Mouse (Mus musculus): Measurements from ENCODE around the gene Macf1. TPM values are rescaled to one million over a fixed set of nuclear protein-coding genes. Genes with fewer than 3 reads are reported as not detected.

The Macf1 gene
- polyA plus RNA-seq, 1 experiment from 2014 or later = 75.7 TPM

- Histone ChIP-seq H3K27ac (ENCODE audit: low read length) (no peak overlapping the region), H3K36me3 (ENCODE audit: control insufficient read depth, insufficient read depth, low read length) (peaks cover 30% of the 10 kb centered on the region), H3K4me1 (ENCODE audit: control insufficient read depth, insufficient read depth, low read length) (no peaks in the 10 kb centered on the region), H3K9ac (ENCODE audit: low read depth, low read length) (no peak overlapping the region), H3K4me2 (ENCODE audit: low read length) (no peak overlapping the region), H3K27me3 (ENCODE audit: control insufficient read depth, insufficient read depth, low read depth, low read length) (no peaks in the 10 kb centered on the region), H3K9me3 (replicated peaks; ENCODE audit: control insufficient read depth, low read length, poor library complexity, severe bottlenecking) (no peaks in the 10 kb centered on the region), H3K4me3 (ENCODE audit: low read depth, low read length) (no peak overlapping the region)
- 41% methylated on average over 1 of the region's 1 CpGs for WGBS
- no peak for ATAC-seq
Measured at GRCm38 (mm10) chr4:123510201-123510600, 174.0 kb downstream of the Macf1 start.

GRCm38 (mm10) chr4:123489086-123489485 lies 195.1 kb downstream of the Macf1 start:
- Histone ChIP-seq H3K4me3 (ENCODE audit: low read depth, low read length) (no peak overlapping the region), H3K4me1 (ENCODE audit: control insufficient read depth, insufficient read depth, low read length) (no peaks in the 10 kb centered on the region), H3K9ac (ENCODE audit: low read depth, low read length) (no peak overlapping the region), H3K27ac (ENCODE audit: low read length) (no peak overlapping the region), H3K4me2 (ENCODE audit: low read length) (no peak overlapping the region), H3K27me3 (ENCODE audit: control insufficient read depth, insufficient read depth, low read depth, low read length) (no peaks in the 10 kb centered on the region), H3K9me3 (replicated peaks; ENCODE audit: control insufficient read depth, low read length, poor library complexity, severe bottlenecking) (no peaks in the 10 kb centered on the region), H3K36me3 (ENCODE audit: control insufficient read depth, insufficient read depth, low read length) (peaks cover 61% of the 10 kb centered on the region)
- ATAC-seq = no peak
- WGBS = 89% methylated on average over 3 of the region's 3 CpGs

DNA sequence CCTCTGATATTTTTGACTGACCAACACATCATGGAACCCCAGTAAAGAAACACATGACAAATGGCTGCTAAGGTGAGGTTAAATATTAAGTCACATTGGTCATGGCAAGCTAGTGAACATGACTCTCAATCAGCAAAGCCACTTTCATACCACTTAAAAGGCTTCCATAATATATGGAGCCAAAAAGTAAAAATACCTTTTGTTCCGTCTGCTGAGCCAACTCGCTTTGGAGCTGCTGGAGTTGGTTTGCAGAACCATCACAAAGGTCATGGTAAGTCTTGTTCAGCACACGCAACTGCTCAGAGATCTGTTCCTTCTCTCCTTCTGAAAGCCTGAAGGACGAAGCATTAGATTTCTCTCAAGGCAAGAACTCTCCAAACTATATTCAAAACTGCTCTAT lies 204.2 kb downstream of the Macf1 start:
- no peak overlapping the region for H3K4me2 ChIP-seq (ENCODE audit: low read length)
- H3K4me1 ChIP-seq (ENCODE audit: control insufficient read depth, insufficient read depth, low read length) = no peaks in the 10 kb centered on the region
- no peaks in the 10 kb centered on the region for H3K27me3 ChIP-seq (ENCODE audit: control insufficient read depth, insufficient read depth, low read depth, low read length)
- 94% methylated on average over 4 of the region's 4 CpGs for WGBS
- no peak overlapping the region for H3K27ac ChIP-seq (ENCODE audit: low read length)
- no peak for ATAC-seq
- H3K9ac ChIP-seq (ENCODE audit: low read depth, low read length) = no peak overlapping the region
- H3K9me3 ChIP-seq (replicated peaks; ENCODE audit: control insufficient read depth, low read length, poor library complexity, severe bottlenecking) = no peaks in the 10 kb centered on the region
- H3K36me3 ChIP-seq (ENCODE audit: control insufficient read depth, insufficient read depth, low read length) = peaks cover 52% of the 10 kb centered on the region
- no peak overlapping the region for H3K4me3 ChIP-seq (ENCODE audit: low read depth, low read length)

GRCm38 (mm10) chr4:123478655-123479433 lies 205.3 kb downstream of the Macf1 start:
- 79% methylated on average over 8 of the region's 8 CpGs for WGBS
- H3K4me3 ChIP-seq (ENCODE audit: low read depth, low read length) = no peak overlapping the region
- no peaks in the 10 kb centered on the region for H3K27me3 ChIP-seq (ENCODE audit: control insufficient read depth, insufficient read depth, low read depth, low read length)
- H3K9me3 ChIP-seq (replicated peaks; ENCODE audit: control insufficient read depth, low read length, poor library complexity, severe bottlenecking) = no peaks in the 10 kb centered on the region
- ATAC-seq = no peak
- H3K4me1 ChIP-seq (ENCODE audit: control insufficient read depth, insufficient read depth, low read length) = no peaks in the 10 kb centered on the region
- no peak overlapping the region; the same call in 1 of the 2 replicates for H3K27ac ChIP-seq (ENCODE audit: low read length)
- peaks cover 58% of the 10 kb centered on the region for H3K36me3 ChIP-seq (ENCODE audit: control insufficient read depth, insufficient read depth, low read length)
- H3K4me2 ChIP-seq (ENCODE audit: low read length) = no peak overlapping the region
- H3K9ac ChIP-seq (ENCODE audit: low read depth, low read length) = no peak overlapping the region

DNA sequence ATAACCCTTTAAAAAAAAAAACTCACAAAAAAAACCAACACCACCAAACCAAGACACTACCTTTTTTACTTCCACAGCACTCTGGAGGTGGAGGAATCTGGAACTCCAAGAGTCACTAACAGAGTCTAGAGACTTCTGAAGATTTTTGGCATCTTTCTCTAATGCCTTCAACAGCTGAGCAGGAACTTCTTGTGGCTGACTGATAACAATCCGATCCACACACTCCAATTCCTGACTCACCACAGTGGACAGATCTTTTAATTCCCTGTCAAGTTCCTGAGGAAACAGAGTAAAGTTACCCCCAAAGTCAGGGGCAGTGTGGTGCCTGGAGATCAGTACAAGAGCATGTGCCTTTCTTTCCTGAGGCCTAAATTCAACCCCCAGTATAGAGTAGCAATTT lies 218.4 kb downstream of the Macf1 start:
- no peaks in the 10 kb centered on the region for H3K4me1 ChIP-seq (ENCODE audit: control insufficient read depth, insufficient read depth, low read length)
- no peak overlapping the region for H3K4me2 ChIP-seq (ENCODE audit: low read length)
- H3K4me3 ChIP-seq (ENCODE audit: low read depth, low read length) = no peak overlapping the region
- no peaks in the 10 kb centered on the region for H3K27me3 ChIP-seq (ENCODE audit: control insufficient read depth, insufficient read depth, low read depth, low read length)
- no peak overlapping the region for H3K9ac ChIP-seq (ENCODE audit: low read depth, low read length)
- whole genome bisulfite sequencing = 94% methylated on average over 1 of the region's 1 CpGs
- H3K36me3 ChIP-seq (ENCODE audit: control insufficient read depth, insufficient read depth, low read length) = peaks cover 41% of the 10 kb centered on the region
- no peak overlapping the region for H3K27ac ChIP-seq (ENCODE audit: low read length)
- ATAC-seq = no peak
- H3K9me3 ChIP-seq (replicated peaks; ENCODE audit: control insufficient read depth, low read length, poor library complexity, severe bottlenecking) = no peaks in the 10 kb centered on the region

DNA sequence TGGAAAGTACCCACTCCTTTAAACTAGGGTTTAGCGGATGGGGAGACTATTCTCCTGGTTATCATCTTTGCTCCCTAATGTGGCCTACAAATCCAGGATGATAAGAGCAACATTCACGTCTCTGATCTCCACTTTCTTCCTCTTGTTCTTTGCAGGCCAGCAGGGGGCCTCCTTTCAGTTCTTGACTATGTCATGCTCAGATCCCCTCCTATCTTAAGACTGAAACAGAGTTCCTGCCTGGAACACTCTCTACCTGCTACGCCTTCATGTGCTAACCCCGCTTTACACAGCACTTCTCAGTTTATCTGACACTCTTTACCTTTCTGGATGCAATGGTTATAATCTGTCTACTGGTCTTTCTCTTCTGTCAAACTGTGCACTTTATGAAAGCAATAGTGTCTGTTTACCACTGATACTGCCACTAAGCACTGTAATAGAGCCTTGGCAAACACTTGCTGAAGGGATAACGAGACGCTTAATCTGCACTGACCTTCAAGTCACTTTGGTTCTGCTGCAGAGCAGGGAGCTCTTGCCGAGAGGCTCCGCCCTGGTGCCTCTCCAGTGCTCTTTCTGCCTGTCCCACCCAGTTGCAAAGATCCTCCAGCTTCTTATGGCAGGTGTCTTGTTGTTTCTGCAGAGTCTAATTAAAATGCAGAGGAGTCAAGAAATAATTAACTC lies 223.4 kb downstream of the Macf1 start:
- Histone ChIP-seq H3K27ac (ENCODE audit: low read length) (no peak overlapping the region), H3K4me2 (ENCODE audit: low read length) (no peak overlapping the region), H3K36me3 (ENCODE audit: control insufficient read depth, insufficient read depth, low read length) (peaks cover 59% of the 10 kb centered on the region), H3K9me3 (replicated peaks; ENCODE audit: control insufficient read depth, low read length, poor library complexity, severe bottlenecking) (no peaks in the 10 kb centered on the region), H3K27me3 (ENCODE audit: control insufficient read depth, insufficient read depth, low read depth, low read length) (no peaks in the 10 kb centered on the region), H3K4me3 (ENCODE audit: low read depth, low read length) (no peak overlapping the region), H3K9ac (ENCODE audit: low read depth, low read length) (no peak overlapping the region), H3K4me1 (ENCODE audit: control insufficient read depth, insufficient read depth, low read length) (no peaks in the 10 kb centered on the region)
- WGBS = 79% methylated on average over 8 of the region's 8 CpGs
- ATAC-seq = no peak

DNA sequence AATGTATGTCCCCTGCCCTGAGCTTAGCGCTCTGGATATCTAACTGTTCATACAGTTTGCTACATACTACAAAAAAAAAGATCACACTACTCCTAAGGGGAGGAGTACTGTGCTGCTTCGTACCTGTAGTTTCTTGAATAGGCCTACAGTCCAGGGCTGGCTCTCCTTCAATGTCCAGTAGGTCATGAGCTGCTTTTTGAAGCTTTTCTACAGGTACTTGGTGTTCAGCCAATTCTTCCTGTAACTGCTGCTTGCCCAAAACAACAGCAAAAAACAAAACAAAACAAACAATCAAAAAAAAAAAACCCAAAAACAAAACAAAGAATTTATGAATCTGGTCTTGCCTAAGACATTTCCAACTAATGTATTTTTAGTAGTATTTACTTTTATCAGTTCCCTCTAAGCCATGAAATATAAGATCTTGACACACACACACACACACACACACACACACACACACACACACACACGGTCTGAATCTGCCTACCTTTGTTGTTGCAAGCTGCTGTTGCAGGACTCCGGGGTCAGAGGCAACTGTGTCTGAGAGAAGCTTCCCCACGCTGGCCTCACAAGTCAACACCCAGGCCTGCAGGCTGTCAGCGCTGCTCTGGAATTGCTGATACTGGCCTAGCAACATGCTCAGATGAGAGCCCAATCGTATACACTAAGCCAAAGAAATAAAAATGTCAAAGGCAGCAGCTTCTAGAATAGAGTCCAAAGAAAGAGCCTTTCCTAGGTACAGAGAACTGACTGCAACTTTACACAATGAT lies 229.1 kb downstream of the Macf1 start:
- no peak overlapping the region for H3K4me3 ChIP-seq (ENCODE audit: low read depth, low read length)
- H3K9ac ChIP-seq (ENCODE audit: low read depth, low read length) = no peak overlapping the region
- ATAC-seq = no peak
- 85% methylated on average over 7 of the region's 7 CpGs for WGBS
- H3K27ac ChIP-seq (ENCODE audit: low read length) = no peak overlapping the region
- no peak overlapping the region for H3K4me2 ChIP-seq (ENCODE audit: low read length)
- H3K9me3 ChIP-seq (replicated peaks; ENCODE audit: control insufficient read depth, low read length, poor library complexity, severe bottlenecking) = no peaks in the 10 kb centered on the region
- H3K36me3 ChIP-seq (ENCODE audit: control insufficient read depth, insufficient read depth, low read length) = peaks cover 60% of the 10 kb centered on the region
- H3K27me3 ChIP-seq (ENCODE audit: control insufficient read depth, insufficient read depth, low read depth, low read length) = no peaks in the 10 kb centered on the region
- H3K4me1 ChIP-seq (ENCODE audit: control insufficient read depth, insufficient read depth, low read length) = no peaks in the 10 kb centered on the region

DNA sequence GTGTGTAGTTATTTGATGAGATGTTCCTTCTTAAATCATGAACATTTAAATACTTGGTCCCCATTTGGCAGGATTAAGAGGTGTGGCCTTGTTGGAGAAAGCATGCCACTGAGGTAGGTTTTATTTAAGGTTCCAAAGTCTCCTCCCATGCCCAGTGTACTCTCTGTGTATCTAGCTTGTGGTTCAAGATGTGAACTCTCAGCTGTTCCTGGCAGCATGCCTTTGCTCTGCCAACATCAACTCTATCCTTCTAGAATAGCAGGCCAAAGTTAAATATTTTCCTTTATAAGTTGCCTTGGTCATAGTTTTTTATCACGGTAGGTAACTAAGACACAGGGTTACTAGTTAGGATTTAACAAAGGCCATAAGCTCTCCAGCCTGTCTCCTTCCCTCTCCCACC lies 230.4 kb downstream of the Macf1 start:
- peaks cover 58% of the 10 kb centered on the region for H3K36me3 ChIP-seq (ENCODE audit: control insufficient read depth, insufficient read depth, low read length)
- H3K4me1 ChIP-seq (ENCODE audit: control insufficient read depth, insufficient read depth, low read length) = no peaks in the 10 kb centered on the region
- no peaks in the 10 kb centered on the region for H3K9me3 ChIP-seq (replicated peaks; ENCODE audit: control insufficient read depth, low read length, poor library complexity, severe bottlenecking)
- no peak overlapping the region for H3K4me2 ChIP-seq (ENCODE audit: low read length)
- H3K27me3 ChIP-seq (ENCODE audit: control insufficient read depth, insufficient read depth, low read depth, low read length) = no peaks in the 10 kb centered on the region
- no peak for ATAC-seq
- H3K4me3 ChIP-seq (ENCODE audit: low read depth, low read length) = no peak overlapping the region
- no peak overlapping the region for H3K9ac ChIP-seq (ENCODE audit: low read depth, low read length)
- 94% methylated on average over 1 of the region's 1 CpGs for WGBS
- no peak overlapping the region for H3K27ac ChIP-seq (ENCODE audit: low read length)

GRCm38 (mm10) chr4:123451991-123452390 lies 232.2 kb downstream of the Macf1 start:
- 91% methylated on average over 3 of the region's 3 CpGs for WGBS
- H3K4me1 ChIP-seq (ENCODE audit: control insufficient read depth, insufficient read depth, low read length) = no peaks in the 10 kb centered on the region
- no peak overlapping the region for H3K9ac ChIP-seq (ENCODE audit: low read depth, low read length)
- H3K9me3 ChIP-seq (replicated peaks; ENCODE audit: control insufficient read depth, low read length, poor library complexity, severe bottlenecking) = no peaks in the 10 kb centered on the region
- peaks cover 53% of the 10 kb centered on the region for H3K36me3 ChIP-seq (ENCODE audit: control insufficient read depth, insufficient read depth, low read length)
- no peak overlapping the region for H3K4me2 ChIP-seq (ENCODE audit: low read length)
- no peaks in the 10 kb centered on the region for H3K27me3 ChIP-seq (ENCODE audit: control insufficient read depth, insufficient read depth, low read depth, low read length)
- ATAC-seq = no peak
- H3K4me3 ChIP-seq (ENCODE audit: low read depth, low read length) = no peak overlapping the region
- no peak overlapping the region for H3K27ac ChIP-seq (ENCODE audit: low read length)

All from midbrain, embryonic 16.5 days (tissue).